Mouse (Mus musculus): ENCODE measurements around the gene Ano4. TPM values are rescaled to one million over a fixed set of nuclear protein-coding genes. Genes with fewer than 3 reads are reported as not detected.

The Ano4 gene
- total RNA-seq, 2 experiments from 2014 or later = 0.30 to 0.35 TPM

DNA sequence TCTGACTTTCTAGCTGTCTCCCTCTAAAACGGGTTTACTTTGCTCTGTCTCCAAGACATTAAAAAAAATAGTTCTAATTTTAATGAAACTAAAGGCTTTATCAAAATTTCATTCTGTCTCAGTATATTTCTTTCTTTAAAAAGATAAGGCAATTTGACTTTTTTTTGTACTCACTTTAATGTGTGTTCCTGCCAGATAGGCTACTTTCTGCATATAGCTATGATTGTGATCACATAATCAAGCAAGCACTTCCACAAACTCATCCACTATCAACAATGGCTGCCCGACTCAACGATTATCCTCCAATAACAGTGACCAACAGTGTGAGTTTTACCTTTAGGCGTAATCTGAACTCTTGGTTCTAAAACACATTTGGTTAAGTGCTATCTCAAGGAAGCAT is 55.3 kb downstream of the Ano4 start:
- DNase-seq (ENCODE audit: low spot score in 2 of 2) = no peak

DNA sequence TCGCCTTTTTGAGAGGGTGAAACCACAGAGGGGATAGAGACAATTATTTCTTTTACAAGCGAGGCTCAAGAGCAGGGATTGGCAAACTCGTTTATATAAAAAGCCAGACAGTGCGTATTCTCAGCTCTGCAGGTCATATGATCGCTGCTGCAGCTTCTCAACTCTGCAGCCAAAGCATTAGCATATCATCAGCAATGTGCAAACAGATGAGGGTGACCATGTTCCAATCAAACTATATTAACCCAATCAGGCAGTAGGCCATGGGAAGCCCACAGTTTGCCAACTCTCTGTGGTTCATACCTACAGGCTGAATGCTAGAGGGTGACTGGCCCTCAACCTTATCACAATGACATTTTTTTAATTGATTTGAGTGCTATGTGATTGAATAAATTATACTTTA is 64.2 kb downstream of the Ano4 start:
- no peak for DNase-seq (ENCODE audit: low spot score in 2 of 2)

DNA sequence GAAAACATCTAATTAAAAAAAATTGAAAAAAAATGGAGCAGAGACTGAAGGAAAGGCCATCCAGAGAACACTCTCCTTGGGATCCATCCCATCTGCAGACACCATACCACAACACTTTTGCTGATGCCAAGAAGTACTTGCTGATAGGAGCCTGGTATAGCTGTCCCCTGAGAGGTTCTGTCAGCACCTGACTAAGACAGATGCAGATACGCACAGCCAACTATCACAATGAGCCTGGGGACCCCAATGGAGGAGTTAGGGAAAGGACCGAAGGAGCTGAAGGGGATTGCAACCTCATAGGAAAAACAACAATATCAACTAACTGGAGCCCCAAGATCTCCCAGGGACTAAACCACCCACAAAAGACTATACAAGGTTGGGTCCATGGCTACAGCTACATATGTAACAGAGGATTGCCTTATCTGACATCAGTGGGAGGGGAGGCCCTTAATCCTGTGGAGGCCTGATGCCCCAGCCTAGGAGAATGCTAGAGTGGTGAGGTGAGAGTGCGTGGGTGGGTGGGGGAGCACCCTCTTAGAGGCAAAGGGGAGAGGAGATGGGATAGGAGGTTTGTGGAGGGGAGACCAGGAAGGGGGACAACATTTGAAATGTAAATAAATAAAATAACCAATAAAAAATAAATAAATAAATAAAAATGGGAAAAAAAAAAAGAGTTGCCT is 71.4 kb downstream of the Ano4 start:
- no peak for DNase-seq (ENCODE audit: low spot score in 2 of 2)

DNA sequence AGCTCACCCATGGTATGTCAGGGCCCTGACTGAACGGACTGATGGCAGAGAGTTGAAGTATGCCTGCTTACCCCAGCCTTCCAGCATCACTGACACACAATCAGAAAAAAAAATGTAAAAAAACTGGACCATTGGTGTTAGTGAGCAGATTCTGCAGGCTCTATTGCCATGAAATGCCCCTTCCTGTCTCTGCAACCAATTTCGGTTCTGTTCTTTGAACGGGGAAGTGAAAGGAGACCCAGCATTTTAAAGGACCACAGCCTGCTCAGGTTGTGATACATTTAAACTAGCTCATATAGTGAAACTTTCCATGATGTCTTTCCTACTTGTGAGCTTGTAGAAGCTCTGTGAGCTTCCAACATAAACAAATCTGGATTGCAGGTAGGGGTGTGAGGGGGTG is 77.2 kb downstream of the Ano4 start:
- no peak for DNase-seq (ENCODE audit: low spot score in 2 of 2)

DNA sequence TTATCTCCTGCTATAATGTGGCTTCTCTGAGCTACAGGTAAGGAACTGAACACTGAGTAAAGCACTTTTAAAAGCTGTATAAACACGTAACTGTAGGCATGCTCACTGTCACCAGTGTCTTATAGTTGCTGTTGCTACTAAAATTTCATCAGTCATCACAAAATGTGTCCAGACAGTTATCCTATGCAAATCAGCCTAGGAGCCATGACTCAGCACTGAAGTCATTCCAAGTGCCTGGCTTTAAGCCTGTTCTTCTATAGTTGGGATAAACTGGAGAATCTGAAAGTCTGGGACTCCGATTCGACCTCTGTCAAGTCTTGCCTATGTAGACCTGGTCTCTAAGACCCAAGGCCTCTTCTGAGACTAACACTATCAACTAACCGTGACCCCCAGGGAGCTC is 81.2 kb downstream of the Ano4 start:
- DNase-seq (ENCODE audit: low spot score in 2 of 2) = no peak

DNA sequence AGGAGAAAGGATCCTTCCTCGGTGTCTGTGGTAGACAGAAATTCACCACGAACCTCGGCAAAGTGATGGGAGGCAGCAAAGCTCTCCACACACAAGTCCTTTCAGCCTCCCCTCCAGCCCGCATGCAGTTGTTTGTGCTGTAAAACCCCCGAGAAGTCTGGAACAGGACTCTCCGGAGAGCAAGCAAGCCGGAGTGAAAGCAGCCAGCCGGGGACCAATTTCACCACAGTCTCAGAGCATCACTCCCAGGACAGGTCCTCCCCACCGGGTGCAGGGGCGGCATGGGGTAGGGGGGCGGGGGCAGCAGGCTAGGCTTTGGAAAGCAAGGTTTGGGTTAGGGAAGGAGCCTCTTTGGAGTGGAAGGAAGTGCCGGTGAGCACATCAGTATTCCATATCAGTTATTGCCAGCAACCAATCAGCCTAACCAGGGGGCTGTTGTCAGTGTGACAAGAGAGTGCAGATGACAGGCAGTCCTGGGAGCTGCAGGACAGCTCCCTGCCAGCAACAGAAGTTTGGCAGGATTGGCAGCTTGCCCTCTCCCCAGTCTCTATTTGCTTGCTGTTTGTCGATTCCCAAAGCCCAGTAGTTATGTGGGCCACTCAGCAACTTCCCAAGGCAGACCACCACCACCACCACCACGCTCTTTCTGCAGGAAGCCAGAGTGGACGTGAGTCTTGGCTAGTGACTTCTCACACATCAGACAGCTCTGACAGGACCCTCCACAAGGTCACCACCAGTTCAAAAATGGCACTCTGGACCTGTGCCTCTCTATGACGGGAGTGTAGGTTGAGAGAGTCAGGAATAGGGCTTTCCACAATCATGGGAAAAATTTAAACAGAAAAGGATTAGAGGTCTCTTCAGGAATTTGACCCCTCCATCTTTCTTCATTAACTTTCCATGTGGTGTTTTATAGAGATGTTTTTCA is 86.8 kb downstream of the Ano4 start:
- DNase-seq (ENCODE audit: low spot score in 2 of 2) = no peak

DNA sequence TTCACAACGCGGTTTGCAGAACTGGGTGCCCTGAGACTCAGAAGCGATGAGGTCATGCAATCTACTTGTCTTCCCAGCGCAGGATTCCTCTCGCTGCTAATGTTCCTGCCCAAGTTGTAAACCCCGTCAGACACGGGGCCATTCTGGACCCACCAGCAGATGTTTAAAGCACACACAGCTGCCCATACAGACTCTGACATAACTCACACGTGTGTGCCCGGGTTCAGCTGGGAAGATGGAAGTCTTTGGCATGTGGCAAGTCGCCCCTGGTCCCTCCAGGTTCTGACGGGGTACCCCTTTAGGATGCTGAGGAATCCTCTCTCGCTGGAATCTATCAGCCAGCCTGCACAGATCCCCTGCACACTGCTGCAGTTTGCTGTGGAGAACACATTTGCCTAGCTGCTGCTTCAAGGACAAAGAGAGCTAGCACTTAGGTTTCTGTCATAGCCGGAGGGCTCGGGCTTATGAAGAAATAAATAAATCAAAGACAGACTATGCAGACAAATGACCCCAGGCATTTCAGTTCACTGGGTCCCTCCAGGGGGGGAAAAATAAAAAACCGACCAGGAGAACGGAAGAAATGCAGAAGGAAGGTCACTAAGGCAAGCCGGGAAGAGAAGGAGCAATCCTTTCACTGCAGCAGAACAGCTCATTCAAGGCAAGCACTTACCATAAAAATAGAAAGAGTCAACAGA is 87.7 kb downstream of the Ano4 start:
- DNase-seq (ENCODE audit: low spot score in 2 of 2) = no peak

DNA sequence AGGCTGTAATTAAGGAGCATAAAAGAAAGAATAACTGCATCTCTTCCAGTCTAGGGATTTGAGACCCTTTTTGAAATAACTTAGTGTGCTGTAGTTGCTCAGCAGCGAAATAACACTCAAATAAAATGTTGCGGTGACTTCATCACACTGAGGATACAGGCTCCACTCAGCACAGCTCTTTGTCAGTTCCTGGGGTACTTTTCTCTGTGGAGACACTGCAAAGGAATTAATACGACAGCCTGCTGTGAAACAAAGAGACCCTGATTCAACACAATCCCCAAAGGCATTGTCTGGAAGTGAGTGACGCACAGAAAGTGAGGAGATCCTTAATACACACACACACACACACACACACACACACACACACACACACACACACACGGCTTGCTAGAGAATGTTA is 89.8 kb downstream of the Ano4 start:
- DNase-seq (ENCODE audit: low spot score in 2 of 2) = no peak

DNA sequence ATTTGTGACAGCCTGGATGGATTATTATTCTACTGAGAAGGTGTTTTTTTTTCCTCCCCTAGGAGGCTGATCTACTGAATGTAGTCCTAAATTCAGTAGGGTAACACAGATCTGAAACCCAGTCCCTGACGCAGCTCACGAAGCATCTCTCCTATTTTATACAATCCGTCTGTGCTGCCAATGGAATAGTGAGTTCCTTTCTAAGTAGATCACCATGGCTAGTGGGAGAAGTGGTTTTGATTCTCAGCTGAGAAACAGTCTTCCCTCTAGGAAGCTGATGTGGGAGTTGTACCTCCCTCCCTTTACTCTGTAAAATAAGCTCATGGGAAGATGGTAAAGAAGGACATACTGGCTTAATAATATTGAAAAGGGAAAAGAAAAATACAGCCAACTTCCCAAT is 90.8 kb downstream of the Ano4 start:
- DNase-seq (ENCODE audit: low spot score in 2 of 2) = no peak

DNA sequence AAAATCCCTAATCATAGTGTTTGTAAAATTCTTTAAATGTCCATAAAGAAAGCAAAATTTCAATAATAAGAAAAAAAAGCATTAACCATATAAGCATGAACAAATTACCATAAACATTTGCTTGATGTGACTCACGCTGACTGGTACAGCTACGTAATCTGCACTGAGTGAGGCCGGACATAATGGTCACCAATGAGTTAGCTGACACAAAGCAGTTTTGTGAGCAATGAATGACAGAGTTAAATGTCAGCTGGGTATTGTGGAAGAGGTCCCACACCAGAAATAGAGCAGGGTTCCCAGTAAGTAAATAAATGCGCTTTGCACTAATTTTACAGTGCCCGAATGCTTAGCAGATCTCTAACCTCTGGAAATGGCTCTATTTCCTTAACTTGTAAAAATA is 91.9 kb downstream of the Ano4 start:
- DNase-seq (ENCODE audit: low spot score in 2 of 2) = no peak

DNA sequence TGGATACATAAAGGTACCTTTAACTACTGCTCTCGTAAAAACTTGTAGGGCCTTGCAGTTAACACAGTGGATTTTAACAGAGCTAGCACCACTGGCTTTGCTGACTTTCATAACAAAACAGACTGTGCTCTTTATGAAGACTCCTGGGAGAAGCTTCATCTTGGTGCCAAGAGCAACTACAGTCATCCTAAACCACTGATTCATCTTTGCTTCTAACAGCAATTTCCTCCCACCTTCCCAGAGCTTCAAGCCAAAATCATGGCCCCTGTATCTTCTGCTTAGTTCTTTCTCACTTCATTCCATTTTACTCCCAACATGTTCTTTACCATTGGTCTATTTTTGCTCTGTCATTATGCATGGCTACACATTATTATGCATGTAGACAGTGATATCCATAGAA is 100.8 kb downstream of the Ano4 start:
- DNase-seq (ENCODE audit: low spot score in 2 of 2) = no peak

DNA sequence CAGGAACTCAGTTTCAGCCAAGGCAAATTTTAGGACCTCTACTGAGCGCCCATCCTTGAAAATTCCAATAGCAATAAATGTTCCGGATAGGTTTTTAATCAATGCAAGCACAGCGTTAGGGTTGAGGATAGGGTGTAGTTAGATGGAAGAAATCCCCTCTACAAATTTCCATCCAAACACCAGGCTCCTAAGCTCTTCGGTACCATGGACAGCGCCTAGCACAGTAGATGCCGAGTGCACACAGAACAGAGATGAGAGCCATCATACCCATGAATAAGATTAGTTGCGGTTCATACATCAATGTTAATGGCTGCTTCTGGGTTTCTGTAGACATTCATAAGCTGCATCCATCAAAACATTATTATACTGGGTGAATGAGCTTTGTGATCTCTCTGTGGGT is 120.0 kb downstream of the Ano4 start:
- peak; percentile 23 to 27 for DNase-seq (ENCODE audit: low spot score in 2 of 2)

DNA sequence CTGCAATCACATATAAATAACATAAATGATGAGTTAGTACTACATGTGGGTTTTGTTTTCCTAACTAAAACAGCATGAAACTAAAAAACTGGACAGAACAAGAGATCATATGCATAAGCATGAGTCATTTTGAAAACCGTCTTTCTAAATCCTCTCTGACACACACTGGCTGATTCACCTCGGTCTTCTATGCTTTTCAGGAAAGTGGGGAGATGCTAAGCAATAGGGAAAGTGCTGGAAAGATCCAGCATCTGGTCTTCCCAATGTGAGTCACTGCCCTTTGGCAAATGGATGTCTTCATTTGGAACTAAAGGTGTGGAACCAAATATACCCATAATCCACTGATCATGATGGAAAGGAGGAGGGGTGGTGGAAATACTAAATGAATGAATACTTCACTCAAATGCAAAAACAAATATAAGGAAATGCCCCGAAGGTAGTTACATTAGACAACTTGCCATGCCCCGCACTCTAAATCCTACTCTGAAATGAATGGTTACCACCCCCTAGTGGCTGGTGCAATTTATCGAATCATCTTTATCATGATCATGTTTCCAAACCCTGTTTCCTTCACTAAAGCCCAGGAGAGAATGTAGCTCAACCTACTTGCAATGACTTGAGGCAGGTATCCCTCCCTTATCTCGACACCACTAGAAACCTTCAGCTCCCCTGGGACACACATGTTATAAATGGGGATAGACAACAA is 122.1 kb downstream of the Ano4 start:
- DNase-seq (ENCODE audit: low spot score in 2 of 2) = no peak

DNA sequence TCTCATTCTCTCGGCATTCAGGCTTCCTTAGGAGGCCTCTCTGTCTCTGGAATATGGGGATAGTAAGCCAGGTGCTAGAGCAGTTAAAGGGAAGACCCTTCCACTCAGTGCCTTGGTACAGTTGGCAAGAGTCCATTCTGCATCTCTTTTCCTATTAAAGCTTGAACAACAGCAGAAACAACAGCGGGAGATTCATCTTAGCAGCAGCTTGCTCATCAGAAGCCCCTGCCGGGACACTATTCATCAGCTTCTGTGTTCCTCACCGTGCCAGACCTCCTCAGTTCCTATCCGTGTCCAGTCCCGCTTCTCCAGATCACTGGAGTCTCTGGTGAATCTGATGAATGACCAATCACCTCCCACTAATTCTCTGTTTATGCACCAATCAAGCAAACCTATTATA is 128.5 kb downstream of the Ano4 start:
- no peak for DNase-seq (ENCODE audit: low spot score in 2 of 2)

DNA sequence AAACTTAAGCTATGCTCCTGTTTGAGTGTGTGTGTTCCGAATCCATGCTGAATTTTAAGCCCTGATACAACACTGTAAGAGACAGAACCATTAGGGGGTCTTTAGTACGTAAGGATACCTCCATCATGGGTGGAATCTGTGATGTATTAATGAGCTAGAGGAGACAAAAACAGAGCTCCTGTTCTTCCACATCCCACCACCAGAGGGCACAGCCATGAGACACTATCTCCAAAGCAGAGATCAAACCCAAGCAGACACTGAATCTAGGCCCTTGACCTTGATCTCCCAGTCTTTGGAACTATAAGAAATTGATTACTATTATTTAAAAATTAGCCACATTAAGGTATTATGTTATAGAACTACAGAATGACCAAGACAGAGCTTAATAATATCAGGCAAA is 138.7 kb downstream of the Ano4 start:
- peak; percentile 9 to 23 for DNase-seq (ENCODE audit: low spot score in 2 of 2)

DNA sequence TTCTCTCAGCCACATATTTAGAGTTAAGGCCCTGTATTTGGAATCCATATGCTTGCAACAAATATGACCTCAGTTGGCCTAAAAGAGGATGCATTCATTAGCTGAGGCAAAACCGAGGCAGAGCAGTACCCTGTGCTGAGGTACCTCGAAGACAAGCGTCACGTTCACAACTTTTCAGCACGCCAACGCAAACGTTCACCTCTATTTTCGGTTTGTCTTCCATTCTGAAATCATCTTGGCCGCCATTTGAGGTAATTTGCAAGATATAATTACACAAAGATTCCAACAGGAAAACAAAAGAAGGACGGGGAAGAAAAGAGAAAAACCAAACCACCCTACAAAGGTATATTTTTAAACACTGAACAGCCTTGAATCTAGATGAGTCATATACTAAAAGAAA is 148.1 kb downstream of the Ano4 start:
- DNase-seq (ENCODE audit: low spot score in 2 of 2) = no peak

DNA sequence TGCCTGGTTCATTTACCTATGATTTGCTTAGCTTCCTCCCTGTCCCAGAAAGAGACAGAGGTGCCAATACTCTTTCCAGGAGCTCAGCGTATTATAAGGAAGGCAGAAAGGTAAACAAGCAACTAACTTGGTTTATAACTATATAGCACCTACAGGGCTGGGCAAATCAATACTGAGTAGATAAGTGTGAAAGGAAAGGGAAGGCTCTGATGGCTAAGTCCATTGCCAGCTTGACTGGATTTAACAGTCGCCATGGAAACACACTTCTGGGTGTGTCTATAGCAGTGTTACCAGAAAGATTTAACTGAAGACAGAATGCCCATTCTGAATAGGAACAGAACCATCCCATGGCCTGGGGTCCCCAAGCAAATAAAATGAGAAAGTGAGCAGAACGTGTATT is 149.5 kb downstream of the Ano4 start:
- DNase-seq (ENCODE audit: low spot score in 2 of 2) = no peak

DNA sequence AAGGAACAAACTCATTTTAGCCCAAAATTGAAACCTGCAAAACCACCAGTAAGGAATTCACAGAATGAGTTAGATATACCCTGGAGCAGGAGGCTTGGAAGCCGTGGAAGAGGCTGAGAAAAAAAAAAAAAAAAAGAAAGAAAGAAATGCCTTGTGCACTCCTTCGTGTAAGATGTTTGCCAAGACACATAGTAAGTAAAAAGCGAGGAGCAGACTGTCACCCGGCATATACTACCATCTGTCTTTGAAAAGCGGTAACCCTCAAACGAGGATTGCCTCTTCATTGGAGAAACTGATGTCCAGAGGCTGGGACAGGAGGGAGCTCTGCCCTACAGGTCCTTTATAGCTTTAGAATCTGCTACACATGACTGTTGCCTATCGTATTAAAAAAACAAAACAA is 150.1 kb downstream of the Ano4 start:
- DNase-seq (ENCODE audit: low spot score in 2 of 2) = no peak

DNA sequence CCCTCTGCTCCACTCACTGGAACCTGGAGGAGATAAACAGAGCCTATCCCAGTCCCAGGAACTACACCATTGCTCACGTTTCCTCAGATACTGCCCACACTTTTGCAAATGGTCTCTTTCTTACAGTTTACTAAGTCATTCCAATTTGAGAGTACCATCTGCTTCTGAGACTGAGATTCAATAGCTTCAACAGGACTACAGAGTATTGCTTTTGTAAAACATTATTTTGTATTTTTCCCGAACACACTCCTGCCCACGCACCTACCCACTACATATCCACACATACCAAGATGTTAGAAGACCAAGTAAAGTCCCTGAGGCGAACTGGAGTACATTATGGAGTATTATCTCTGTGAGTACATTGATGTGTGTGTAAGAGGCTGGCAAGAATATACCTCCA is 166.6 kb downstream of the Ano4 start:
- DNase-seq (ENCODE audit: low spot score in 2 of 2) = no peak

DNA sequence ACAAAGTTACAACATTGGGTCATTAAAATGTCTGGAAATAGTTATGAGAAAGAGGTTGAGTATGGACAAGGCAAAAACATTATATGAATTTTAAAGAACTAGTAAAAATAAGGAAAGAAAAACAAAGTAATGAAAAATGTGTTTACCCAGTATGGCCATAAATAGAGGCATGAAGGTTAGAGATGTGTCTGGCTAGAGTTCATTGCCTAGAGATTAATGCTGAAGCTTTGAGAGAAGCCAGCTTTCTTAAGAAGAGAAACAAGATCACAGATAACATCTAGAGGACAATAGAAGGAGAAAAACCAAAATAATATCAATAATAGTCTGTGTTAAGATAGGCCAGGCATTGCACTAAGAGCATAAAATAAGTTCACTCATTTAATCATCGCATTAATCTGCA is 180.0 kb downstream of the Ano4 start:
- DNase-seq (ENCODE audit: low spot score in 2 of 2) = no peak

DNA sequence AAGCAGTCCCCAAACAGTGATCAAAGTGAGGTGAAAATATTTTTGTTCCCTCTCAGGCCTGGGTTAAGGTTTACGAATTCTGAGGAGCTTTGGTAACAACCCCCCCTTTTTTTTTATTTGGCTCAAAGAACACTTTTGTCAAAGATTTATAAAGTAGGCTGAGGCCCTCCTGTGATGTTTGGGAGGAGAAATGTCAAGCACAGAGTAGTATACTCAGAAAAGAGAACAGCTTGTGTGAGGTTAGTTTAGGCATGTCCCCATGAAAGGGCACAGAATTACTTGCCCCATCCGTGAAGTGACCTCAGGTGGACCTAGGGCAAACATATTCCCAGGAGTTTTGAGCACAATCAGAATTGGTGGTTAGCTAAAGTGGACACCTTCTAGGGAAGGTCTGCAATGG is 189.1 kb downstream of the Ano4 start:
- DNase-seq (ENCODE audit: low spot score in 2 of 2) = no peak
